Mouse (Mus musculus) forebrain, postnatal 0 days (tissue): ENCODE measurements at regions not wholly inside any gene's neighbourhood (a gene's known extent, or its start where the extent isn't known, plus 50 kb on each side); places are given as distances from the start of the nearest gene placed in this dataset.

ENCODE experiments used
- ATAC-seq: fragments of 200-750 bp; cut with Nextera tagmentation; 2 replicates; pipeline ENCODE4 v1.8.0; 2017; ENCODE audit warnings: mild to moderate bottlenecking, moderate library complexity
- DNase-seq: peaks from one replicate; pipeline ENCODE4 v3.0.0-alpha.2; 2015
- H3K27ac ChIP-seq: fragments of 300-500 bp; sonication (generic); 2 replicates; pipeline ENCODE4 v1.5.1; 2014; ENCODE audit warnings: low read depth, mild to moderate bottlenecking, antibody characterized with exemption, low read length, moderate library complexity, mixed read lengths
- H3K27me3 ChIP-seq: fragments of 300-500 bp; sonication (generic); 2 replicates; pipeline ENCODE4 v1.6.1; 2014; ENCODE audit warnings: mild to moderate bottlenecking, low read length, mixed read lengths; ENCODE audit not compliant: insufficient read depth
- H3K36me3 ChIP-seq: fragments of 300-500 bp; sonication (generic); 2 replicates; pipeline ENCODE4 v1.6.1; 2014; ENCODE audit warnings: mild to moderate bottlenecking, moderate library complexity; ENCODE audit not compliant: insufficient read depth
- H3K4me1 ChIP-seq: fragments of 300-500 bp; sonication (generic); 2 replicates; pipeline ENCODE4 v1.6.1; 2014; ENCODE audit warnings: antibody characterized with exemption; ENCODE audit not compliant: insufficient read depth
- H3K4me2 ChIP-seq: fragments of 300-500 bp; sonication (generic); 2 replicates; pipeline ENCODE4 v1.6.1; 2014; ENCODE audit warnings: low read depth, mild to moderate bottlenecking, moderate library complexity
- H3K4me3 ChIP-seq: fragments of 300-500 bp; sonication (generic); 2 replicates; pipeline ENCODE4 v1.5.1; 2014; ENCODE audit warnings: low read depth, low read length, mixed read lengths
- H3K9ac ChIP-seq: fragments of 300-500 bp; sonication (generic); 2 replicates; pipeline ENCODE4 v1.6.1; 2014; ENCODE audit warnings: mild to moderate bottlenecking
- H3K9me3 ChIP-seq: fragments of 300-500 bp; sonication (generic); 2 replicates; pipeline ENCODE4 v1.6.1; 2016; ENCODE audit warnings: low read length
- CTCF ChIP-seq: sonication (generic); IDR thresholded peaks from 2 replicates; pipeline ENCODE4 v1.5.1; 2016; ENCODE audit warnings: antibody characterized with exemption, control low read depth, low read depth
- WGBS: fragments of 180-500 bp; shearing (Covaris S2); extraction: QIAGEN DNeasy Blood & Tissue Kit; methylation state at CpG from one replicate; pipeline ENCODE4 v1.1.7; 2014; 5-methylcytosine and 5-hydroxymethylcytosine counted together

DNA sequence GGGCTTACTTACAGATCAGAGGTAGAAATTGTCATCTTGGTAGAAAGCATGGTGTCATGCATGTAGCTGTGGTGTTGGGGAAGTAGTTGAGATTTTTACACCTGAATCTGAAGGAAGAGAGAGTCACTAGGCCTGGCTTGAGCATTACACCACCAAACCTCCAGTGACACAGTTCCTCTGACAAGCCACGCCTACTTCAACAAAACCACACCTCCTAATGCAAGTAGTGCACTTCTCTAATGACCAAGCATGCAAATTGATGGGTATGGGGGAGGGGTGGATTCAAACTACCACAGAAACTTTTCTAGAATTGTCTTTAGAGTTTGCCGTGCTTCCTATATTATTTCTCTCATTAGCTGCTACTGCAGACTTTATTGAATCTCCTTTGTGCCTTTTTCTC, 136.8 kb upstream of the Xrcc4 start:
- Histone ChIP-seq H3K27ac (no peak overlapping the region), H3K4me3 (no peak overlapping the region), H3K27me3 (no peaks in the 10 kb centered on the region), H3K36me3 (no peaks in the 10 kb centered on the region), H3K9me3 (no peaks in the 10 kb centered on the region), H3K4me2 (no peak overlapping the region), H3K4me1 (no peaks in the 10 kb centered on the region), H3K9ac (no peak overlapping the region)
- ATAC-seq (no peak), DNase-seq (no peak)
- TF ChIP-seq CTCF, result no peak
- 41% methylated on average over 2 of the region's 2 CpGs for WGBS

DNA sequence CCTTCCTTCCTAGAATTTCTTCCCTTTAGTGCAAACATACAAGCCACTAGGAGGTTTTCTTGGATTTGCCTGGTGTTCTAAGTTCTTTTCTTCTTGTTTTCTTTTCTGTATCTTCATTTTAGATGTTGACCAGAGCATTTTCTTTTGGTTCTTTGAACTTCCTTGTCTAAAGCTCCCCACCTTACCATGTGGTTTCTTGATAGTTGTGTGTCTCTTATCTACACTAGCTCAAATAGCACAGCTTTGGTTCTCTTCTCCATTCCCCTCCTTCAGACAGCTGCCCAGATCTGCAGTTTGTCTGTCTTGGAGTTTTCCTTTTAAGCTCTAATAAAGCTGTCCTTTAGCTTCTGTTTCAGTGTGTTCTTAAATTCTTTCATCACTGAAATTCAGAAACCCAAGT, 123.0 kb upstream of the Xrcc4 start:
- Histone ChIP-seq H3K9me3 (no peaks in the 10 kb centered on the region), H3K4me3 (no peak overlapping the region), H3K4me1 (no peaks in the 10 kb centered on the region), H3K4me2 (no peak overlapping the region), H3K36me3 (no peaks in the 10 kb centered on the region), H3K27ac (no peak overlapping the region), H3K27me3 (no peaks in the 10 kb centered on the region), H3K9ac (no peak overlapping the region)
- DNase-seq (no peak), ATAC-seq (no peak)
- TF ChIP-seq CTCF, result no peak

DNA sequence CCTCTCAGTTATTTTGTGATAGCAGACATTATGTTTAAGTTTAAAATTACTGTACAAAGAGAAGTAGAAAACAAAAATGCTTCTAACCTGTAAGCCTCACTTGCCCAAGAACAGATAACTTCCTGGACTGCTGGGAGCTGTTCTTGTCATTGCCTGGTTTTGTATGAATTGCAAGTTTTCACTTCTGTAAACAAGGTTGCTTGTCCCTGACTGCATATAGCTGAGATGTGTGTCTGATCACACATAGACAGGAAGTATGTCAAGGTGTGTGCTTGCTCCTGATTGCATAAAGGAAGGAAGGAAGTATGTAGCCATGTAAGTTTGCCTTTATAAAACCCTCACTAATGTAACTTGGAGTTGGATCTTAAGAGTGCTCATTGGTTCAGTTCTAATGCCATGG, 118.5 kb upstream of the Xrcc4 start:
- Histone ChIP-seq H3K27ac (no peak overlapping the region), H3K9me3 (no peaks in the 10 kb centered on the region), H3K27me3 (no peaks in the 10 kb centered on the region), H3K9ac (no peak overlapping the region), H3K36me3 (no peaks in the 10 kb centered on the region), H3K4me3 (no peak overlapping the region), H3K4me2 (no peak overlapping the region), H3K4me1 (no peaks in the 10 kb centered on the region)
- ATAC-seq, result no peak
- TF ChIP-seq CTCF, result no peak
- DNase-seq, result no peak
